Mouse (Mus musculus) liver, embryonic 15.5 days (tissue): ENCODE measurements around the gene Olfr1287. TPM values are rescaled to one million over a fixed set of nuclear protein-coding genes. Genes with fewer than 3 reads are reported as not detected.

Experiments used
- ATAC-seq: fragments of 200-750 bp; cut with Nextera tagmentation; 2 replicates; pipeline ENCODE4 v1.8.0; 2017; ENCODE audit warnings: moderate number of reproducible peaks, mild to moderate bottlenecking, moderate library complexity; ENCODE audit not compliant: insufficient read depth
- H3K27ac ChIP-seq: fragments of 300-500 bp; sonication (generic); replicated peaks from 2 replicates; pipeline ENCODE4 v1.5.1; 2015; ENCODE audit warnings: mild to moderate bottlenecking, inconsistent platforms
- H3K27me3 ChIP-seq: fragments of 300-500 bp; sonication (generic); 2 replicates; pipeline ENCODE4 v1.6.1; 2015; ENCODE audit warnings: mild to moderate bottlenecking, inconsistent platforms
- H3K36me3 ChIP-seq: fragments of 300-500 bp; sonication (generic); replicated peaks from 2 replicates; pipeline ENCODE4 v1.6.1; 2015; ENCODE audit warnings: moderate library complexity, mild to moderate bottlenecking, inconsistent platforms
- H3K4me1 ChIP-seq: fragments of 300-500 bp; sonication (generic); replicated peaks from 2 replicates; pipeline ENCODE4 v1.6.1; 2015; ENCODE audit warnings: inconsistent platforms
- H3K4me2 ChIP-seq: fragments of 300-500 bp; sonication (generic); 2 replicates; pipeline ENCODE4 v1.6.1; 2015; ENCODE audit warnings: moderate library complexity, mild to moderate bottlenecking, inconsistent platforms
- H3K4me3 ChIP-seq: fragments of 300-500 bp; sonication (generic); replicated peaks from 2 replicates; pipeline ENCODE4 v1.5.1; 2015; ENCODE audit warnings: mild to moderate bottlenecking, inconsistent platforms
- H3K9ac ChIP-seq: fragments of 300-500 bp; sonication (generic); 2 replicates; pipeline ENCODE4 v1.6.1; 2015; ENCODE audit warnings: moderate library complexity, mild to moderate bottlenecking, inconsistent platforms
- H3K9me3 ChIP-seq: fragments of 300-500 bp; sonication (generic); replicated peaks from 2 replicates; pipeline ENCODE4 v1.6.1; 2016; ENCODE audit warnings: inconsistent platforms
- WGBS: fragments of 180-500 bp; shearing (Covaris S2); methylation state at CpG from one replicate; pipeline ENCODE4 v1.1.7; 2015; ENCODE audit warnings: mixed read lengths; ENCODE audit not compliant: insufficient replicate concordance; 5-methylcytosine and 5-hydroxymethylcytosine counted together
- polyA plus RNA-seq: library from polyadenylated mRNA; unstranded; fragments of >200 nt; fragmentation: Nextera tagmentation; extraction: Ambion mirVana; gene quantifications from 2 replicates; pipeline ENCODE4 v1.2.1, GENCODE M21; 2015

Gene Olfr1287
- not detected in 2 replicates for polyA plus RNA-seq

DNA sequence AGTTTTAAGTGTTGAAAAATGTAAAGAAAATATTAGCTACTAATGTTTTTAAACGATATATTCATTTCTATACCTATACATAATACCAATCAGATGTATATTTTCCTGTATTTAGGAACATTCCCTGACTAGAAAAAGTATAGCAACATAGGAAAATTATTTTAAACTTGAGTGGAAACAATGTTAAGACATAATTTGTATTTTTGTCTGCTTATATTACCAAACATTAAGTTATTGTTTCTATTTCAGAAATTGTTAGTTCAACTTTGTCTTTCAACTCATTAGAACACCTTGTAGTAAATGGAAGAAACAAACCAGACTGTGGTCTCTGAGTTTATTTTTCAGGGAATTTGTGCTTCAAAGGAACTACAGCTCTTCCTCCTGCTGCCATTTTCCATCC is at the start of gene Olfr1287:
Gene Olfr1287, plus strand, starts transcription at position 301 of the 400 bp plus-strand sequence.
- 41% methylated on average over 1 of the region's 1 CpGs for whole genome bisulfite sequencing
- Histone ChIP-seq H3K36me3 (no peaks in the 10 kb centered on the region), H3K27me3 (no peaks in the 10 kb centered on the region), H3K4me2 (no peak within 1 kb of the TSS), H3K9me3 (no peaks in the 10 kb centered on the region), H3K4me3 (no peak within 1 kb of the TSS), H3K9ac (no peak within 1 kb of the TSS), H3K4me1 (no peaks in the 10 kb centered on the region), H3K27ac (no peak within 1 kb of the TSS)
- ATAC-seq: no peak

DNA sequence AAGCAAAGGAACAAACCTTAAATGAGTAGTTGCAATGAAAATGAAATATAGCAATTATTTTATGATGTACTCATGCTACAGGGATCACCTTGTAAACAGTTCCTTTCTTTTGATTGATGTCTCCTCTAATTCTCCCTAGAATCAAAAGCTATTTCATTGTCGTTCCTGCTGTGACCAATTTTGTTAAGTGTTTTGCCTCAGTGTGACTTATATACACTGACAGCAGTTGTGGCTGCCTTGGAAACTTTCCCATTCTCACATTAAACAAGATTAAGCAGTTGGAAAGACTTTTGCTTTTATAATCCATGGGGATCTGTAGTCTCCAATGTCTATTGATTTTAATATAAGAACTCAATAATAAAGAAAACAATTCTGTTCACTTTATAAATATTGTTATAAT is 26.0 kb upstream of the Olfr1287 start, which contains the start of gene Olfr1286:
Gene Olfr1286, minus strand, starts transcription at position 185 of the 400 bp plus-strand sequence.
- Histone ChIP-seq H3K9ac (no peak within 1 kb of the TSS), H3K27ac (no peak within 1 kb of the TSS), H3K36me3 (no peaks in the 10 kb centered on the region), H3K4me3 (no peak within 1 kb of the TSS), H3K4me2 (no peak within 1 kb of the TSS), H3K9me3 (no peaks in the 10 kb centered on the region), H3K4me1 (no peaks in the 10 kb centered on the region), H3K27me3 (no peaks in the 10 kb centered on the region)
- WGBS: 53% methylated on average over 1 of the region's 1 CpGs
- ATAC-seq: no peak

GRCm38 (mm10) chr2:111473801-111474200 is 24.9 kb downstream of the Olfr1287 start, which contains the start of gene Olfr1288:
TSS of gene Olfr1288 (plus strand) at chr2:111474101.
- no peaks in the 10 kb centered on the region for H3K27me3 ChIP-seq
- 0 out of 2 replicates have a peak, but pooled peaks cover 3% of the 10 kb centered on the region for H3K9me3 ChIP-seq
- no peaks in the 10 kb centered on the region for H3K36me3 ChIP-seq
- H3K4me1 ChIP-seq: no peaks in the 10 kb centered on the region
- no peak within 1 kb of the TSS for H3K27ac ChIP-seq
- ATAC-seq: no peak
- no peak within 1 kb of the TSS for H3K4me2 ChIP-seq
- WGBS: 71% methylated on average over 1 of the region's 1 CpGs
- H3K9ac ChIP-seq: no peak within 1 kb of the TSS
- H3K4me3 ChIP-seq: no peak within 1 kb of the TSS

DNA sequence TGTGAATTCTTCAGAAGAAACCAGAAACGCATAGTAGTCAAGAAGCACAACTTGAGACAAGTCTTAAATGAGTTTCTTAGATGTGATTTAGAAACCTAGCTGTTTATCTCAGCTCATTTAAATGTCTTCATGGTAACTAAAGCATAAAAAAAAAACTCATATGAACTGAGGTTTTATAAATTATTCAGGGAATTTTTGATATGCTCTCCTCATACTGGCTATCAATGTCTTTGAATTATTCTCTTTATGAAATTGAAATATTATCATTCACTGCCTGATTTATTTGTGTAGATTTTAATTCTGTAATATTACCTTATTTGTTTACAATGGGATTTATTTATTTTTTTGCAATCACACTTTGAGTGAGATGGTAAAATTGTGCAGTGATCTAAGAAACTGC is 31.6 kb downstream of the Olfr1287 start, which contains the start of gene Olfr1289:
Gene Olfr1289, plus strand, starts transcription at position 301 of the 400 bp plus-strand sequence.
- Histone ChIP-seq H3K27me3 (no peaks in the 10 kb centered on the region), H3K36me3 (no peaks in the 10 kb centered on the region), H3K4me3 (no peak within 1 kb of the TSS), H3K9me3 (no peaks in the 10 kb centered on the region), H3K4me1 (no peaks in the 10 kb centered on the region), H3K4me2 (no peak within 1 kb of the TSS), H3K9ac (no peak within 1 kb of the TSS), H3K27ac (no peak within 1 kb of the TSS)
- WGBS: 51% methylated on average over 1 of the region's 1 CpGs
- no peak for ATAC-seq

GRCm38 (mm10) chr2:111493729-111494128 is 44.8 kb downstream of the Olfr1287 start, which contains the start of gene Olfr1290:
TSS of gene Olfr1290 (minus strand) at chr2:111493829.
- no peak for ATAC-seq
- H3K36me3 ChIP-seq: no peaks in the 10 kb centered on the region
- 54% methylated on average over 5 of the region's 5 CpGs for WGBS

GRCm38 (mm10) chr2:111496880-111497279 is 47.9 kb downstream of the Olfr1287 start, which contains the start of gene Olfr1291-ps1:
TSS of gene Olfr1291-ps1 (plus strand) at chr2:111497180.
- Histone ChIP-seq H3K9ac (no peak within 1 kb of the TSS), H3K27me3 (no peaks in the 10 kb centered on the region), H3K9me3 (no peaks in the 10 kb centered on the region), H3K36me3 (no peaks in the 10 kb centered on the region), H3K4me1 (no peaks in the 10 kb centered on the region), H3K27ac (no peak within 1 kb of the TSS), H3K4me3 (no peak within 1 kb of the TSS), H3K4me2 (no peak within 1 kb of the TSS)
- 72% methylated on average over 3 of the region's 3 CpGs for WGBS
- no peak for ATAC-seq

More at GRCm38 (mm10) chr2:111493729-111494128, 44.8 kb downstream of the Olfr1287 start, which contains the start of gene Olfr1290:
- no peak within 1 kb of the TSS for H3K27ac ChIP-seq
- no peaks in the 10 kb centered on the region for H3K4me1 ChIP-seq
- no peaks in the 10 kb centered on the region for H3K9me3 ChIP-seq
- H3K4me3 ChIP-seq: no peak within 1 kb of the TSS
- H3K9ac ChIP-seq: no peak within 1 kb of the TSS
- no peaks in the 10 kb centered on the region for H3K27me3 ChIP-seq
- no peak within 1 kb of the TSS for H3K4me2 ChIP-seq

Other genes with a start within 250 kb of the Olfr1287 start
- gene 4930430A15Rik, start 219.5 kb upstream of the Olfr1287 start, polyA plus RNA-seq: not detected in 2 replicates
- gene Olfr1275, start 213.9 kb upstream of the Olfr1287 start, polyA plus RNA-seq: not detected in 2 replicates
- not detected in 2 replicates for gene Olfr1276, start 194.6 kb upstream of the Olfr1287 start, polyA plus RNA-seq
- not detected in 2 replicates for gene Olfr1277, start 175.0 kb upstream of the Olfr1287 start, polyA plus RNA-seq
- not detected in 2 replicates for gene Olfr1278, start 159.0 kb upstream of the Olfr1287 start, polyA plus RNA-seq
- gene Olfr1279, start 148.5 kb upstream of the Olfr1287 start, polyA plus RNA-seq: not detected in 2 replicates
- gene Olfr1280, start 135.1 kb upstream of the Olfr1287 start, polyA plus RNA-seq: not detected in 2 replicates
- gene Olfr1281, start 122.6 kb upstream of the Olfr1287 start, polyA plus RNA-seq: not detected in 2 replicates
- gene Olfr1282, start 113.1 kb upstream of the Olfr1287 start, polyA plus RNA-seq: not detected in 2 replicates
- gene Olfr1283, start 82.4 kb upstream of the Olfr1287 start, polyA plus RNA-seq: not detected in 2 replicates
- not detected in 2 replicates for gene Olfr1284, start 73.6 kb upstream of the Olfr1287 start, polyA plus RNA-seq
- not detected in 2 replicates for gene Olfr1286, start 26.0 kb upstream of the Olfr1287 start, polyA plus RNA-seq
- not detected in 2 replicates for gene Olfr1288, start 25.0 kb downstream of the Olfr1287 start, polyA plus RNA-seq
- gene Olfr1289, start 31.7 kb downstream of the Olfr1287 start, polyA plus RNA-seq: not detected in 2 replicates
- not detected in 2 replicates for gene Olfr1290, start 44.7 kb downstream of the Olfr1287 start, polyA plus RNA-seq
- gene Olfr1291-ps1, start 48.0 kb downstream of the Olfr1287 start, polyA plus RNA-seq: not detected in 2 replicates
- not detected in 2 replicates for gene Olfr1293-ps, start 76.1 kb downstream of the Olfr1287 start, polyA plus RNA-seq
- not detected in 2 replicates for gene Olfr1294, start 91.1 kb downstream of the Olfr1287 start, polyA plus RNA-seq
- gene Olfr1295, start 120.5 kb downstream of the Olfr1287 start, polyA plus RNA-seq: not detected in 2 replicates
- gene Olfr1297, start 177.4 kb downstream of the Olfr1287 start, polyA plus RNA-seq: not detected in 2 replicates
- gene Olfr1298, start 200.1 kb downstream of the Olfr1287 start, polyA plus RNA-seq: not detected in 2 replicates
- not detected in 2 replicates for gene Olfr1299, start 212.3 kb downstream of the Olfr1287 start, polyA plus RNA-seq